Mouse (Mus musculus) cerebellum, adult 9-10 months (tissue): ENCODE data around the gene Sh2d2a.
"Not testable (repeated sequence)": the region's sequence is repeated elsewhere in the genome, so short reads cannot be mapped to it uniquely, and the experiment has no call there.

ENCODE experiments used
- DNase-seq: peaks from one replicate; pipeline ENCODE4 v3.0.0; 2022

The Sh2d2a gene

GRCm38 (mm10) chr3:87857666-87858065 is 11.1 kb downstream of the Sh2d2a start:
- DNase-seq, result no peak

GRCm38 (mm10) chr3:87859813-87860212 is 13.3 kb downstream of the Sh2d2a start:
- DNase-seq, result peak; percentile 64

DNA sequence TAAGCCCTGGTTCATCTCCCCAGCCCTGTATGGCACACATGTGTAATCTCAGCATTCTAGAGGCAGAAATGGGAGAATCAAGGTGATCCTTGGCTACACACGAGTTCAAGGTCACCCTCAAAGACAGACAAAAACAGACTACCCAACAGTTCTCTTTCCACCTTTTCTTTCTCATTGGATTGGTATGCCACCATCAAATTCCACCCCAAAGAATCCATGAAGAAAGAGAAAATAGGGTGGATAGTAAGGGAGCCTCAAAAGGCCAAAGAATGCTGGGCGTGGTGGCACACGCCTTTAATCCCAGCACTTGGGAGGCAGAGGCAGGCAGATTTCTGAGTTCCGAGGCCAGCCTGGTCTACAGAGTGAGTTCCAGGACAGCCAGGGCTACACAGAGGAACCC is 17.6 kb downstream of the Sh2d2a start:
- not testable (repeated sequence) for DNase-seq

GRCm38 (mm10) chr3:87877730-87878129 is 31.2 kb downstream of the Sh2d2a start:
- no peak for DNase-seq

DNA sequence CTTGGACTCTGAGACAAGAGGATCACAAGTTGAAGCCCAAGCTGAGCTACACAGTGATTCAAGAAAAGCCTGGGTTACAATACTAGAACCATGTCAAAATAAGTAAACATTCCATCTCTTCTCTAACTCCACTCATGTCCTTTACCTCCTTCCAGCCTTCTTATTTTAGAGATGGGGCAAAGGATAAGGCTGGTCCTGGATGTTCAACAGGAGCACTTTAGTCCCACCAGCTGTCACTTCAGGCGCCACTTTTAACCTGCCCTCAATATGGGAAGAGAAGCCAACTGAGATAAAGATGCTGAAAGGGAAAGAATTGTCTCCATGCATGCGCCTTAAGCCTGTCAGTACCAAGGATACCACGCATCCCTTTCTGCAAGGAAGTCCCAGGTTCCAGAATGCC is 37.7 kb downstream of the Sh2d2a start:
- no peak for DNase-seq

DNA sequence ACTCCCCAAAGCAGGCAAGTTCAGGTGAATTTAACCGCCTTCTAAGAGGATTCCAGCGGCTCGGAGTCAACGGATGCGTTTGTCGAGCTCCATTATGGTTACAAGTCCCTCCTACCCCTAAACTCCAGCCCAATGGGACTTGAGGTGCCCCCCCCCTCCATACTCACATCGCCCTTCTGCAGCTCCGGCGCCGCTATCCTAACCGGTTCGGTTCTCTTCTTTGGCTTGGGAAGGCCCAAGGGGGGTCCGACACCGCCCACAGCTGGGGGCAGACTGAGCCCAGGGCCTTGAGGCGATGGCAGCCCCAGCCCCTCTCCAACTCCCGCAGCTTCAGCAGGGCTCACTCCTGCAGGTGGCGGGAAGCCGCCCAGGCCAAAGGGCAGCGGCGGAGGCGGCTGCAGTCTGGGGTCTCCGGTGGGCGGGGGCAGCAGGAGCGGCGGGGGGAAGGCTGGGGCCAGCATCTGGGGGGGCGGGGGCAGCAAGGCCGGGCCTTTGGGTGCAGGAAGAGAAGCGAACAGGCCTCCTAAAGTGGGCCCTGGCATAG is 38.2 kb downstream of the Sh2d2a start:
- peak; percentile 74 for DNase-seq

DNA sequence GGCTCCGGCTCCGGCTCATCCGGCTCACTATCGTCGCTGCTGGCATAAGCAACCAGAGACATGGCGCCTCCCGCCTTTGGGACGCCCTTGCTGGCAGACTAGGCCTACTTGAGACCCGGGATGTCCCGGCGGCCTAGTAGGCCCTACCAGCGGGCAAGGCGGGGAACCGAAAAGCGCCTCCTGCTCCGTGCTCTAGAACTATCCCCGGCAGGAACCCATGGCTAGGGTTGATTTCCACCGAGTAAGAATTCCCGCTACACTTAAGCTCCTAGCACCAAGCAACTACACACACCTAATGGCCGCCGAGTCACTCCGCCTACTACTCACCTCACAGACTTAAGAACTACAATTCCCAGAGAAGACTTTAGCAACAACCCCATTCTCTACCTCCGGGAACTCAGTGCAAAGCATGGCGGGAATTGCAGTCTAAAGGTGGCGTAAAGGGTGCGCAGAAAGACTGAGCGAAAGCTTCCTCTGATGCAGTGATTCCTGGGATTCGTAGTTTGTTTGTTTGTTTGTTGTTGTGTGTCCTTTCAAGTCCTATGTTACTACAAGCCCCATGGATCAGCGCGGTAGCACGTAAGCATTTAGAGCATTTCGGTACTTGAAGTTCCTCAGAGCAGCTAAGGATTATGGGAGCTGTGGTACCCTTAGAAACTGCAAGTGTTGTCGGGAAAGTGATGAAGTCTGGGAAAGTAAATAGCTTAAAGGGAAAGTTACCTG is 38.9 kb downstream of the Sh2d2a start, which contains the start of gene Prcc:
Gene Prcc, minus strand, starts transcription at position 328 of the 723 bp plus-strand sequence.
- DNase-seq, result peak; percentile 99

DNA sequence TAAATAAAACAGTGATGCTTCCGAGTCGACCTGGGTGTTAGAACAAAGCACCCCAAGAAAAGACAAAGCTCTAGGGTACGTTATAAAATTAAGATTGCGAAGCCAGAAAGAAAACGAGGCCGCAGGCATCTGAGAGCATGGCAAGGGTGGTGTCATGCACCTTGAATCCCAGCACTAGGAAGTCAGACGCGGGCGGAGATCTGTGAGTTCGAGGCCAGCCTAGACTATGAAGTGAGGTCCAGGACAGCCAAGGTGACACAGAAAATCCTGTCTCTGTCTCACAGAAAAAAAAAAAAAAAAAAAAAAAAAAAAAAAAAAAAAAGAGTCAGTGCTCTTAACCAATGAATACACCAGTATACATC is 39.4 kb downstream of the Sh2d2a start:
- no peak for DNase-seq

- peak; percentile 75 for DNase-seq
These were observed 39.9 kb downstream of the Sh2d2a start for GRCm38 (mm10) chr3:87886416-87886815.

GRCm38 (mm10) chr3:87887400-87887799 is 40.8 kb downstream of the Sh2d2a start:
- DNase-seq, result not testable (repeated sequence)

DNA sequence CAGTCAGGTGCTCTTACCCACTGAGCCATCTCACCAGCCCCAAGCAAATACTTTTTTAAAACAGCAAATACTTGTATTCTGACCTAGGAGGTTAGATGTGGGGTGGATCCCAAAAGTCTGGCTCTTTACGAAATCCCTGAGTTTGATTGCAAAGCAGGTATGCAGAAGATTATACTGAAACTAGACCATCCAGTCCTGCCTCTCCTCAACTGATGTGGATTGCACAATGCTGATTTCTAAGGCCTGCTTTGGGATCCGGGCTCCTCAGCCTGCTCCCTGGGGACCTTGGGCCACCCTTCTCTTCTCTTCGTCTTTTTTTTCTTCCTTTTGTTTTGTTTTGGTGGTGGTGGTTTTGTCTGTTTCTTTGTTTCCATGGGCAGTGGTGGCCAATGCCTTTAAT is 44.9 kb downstream of the Sh2d2a start:
- DNase-seq, result no peak

DNA sequence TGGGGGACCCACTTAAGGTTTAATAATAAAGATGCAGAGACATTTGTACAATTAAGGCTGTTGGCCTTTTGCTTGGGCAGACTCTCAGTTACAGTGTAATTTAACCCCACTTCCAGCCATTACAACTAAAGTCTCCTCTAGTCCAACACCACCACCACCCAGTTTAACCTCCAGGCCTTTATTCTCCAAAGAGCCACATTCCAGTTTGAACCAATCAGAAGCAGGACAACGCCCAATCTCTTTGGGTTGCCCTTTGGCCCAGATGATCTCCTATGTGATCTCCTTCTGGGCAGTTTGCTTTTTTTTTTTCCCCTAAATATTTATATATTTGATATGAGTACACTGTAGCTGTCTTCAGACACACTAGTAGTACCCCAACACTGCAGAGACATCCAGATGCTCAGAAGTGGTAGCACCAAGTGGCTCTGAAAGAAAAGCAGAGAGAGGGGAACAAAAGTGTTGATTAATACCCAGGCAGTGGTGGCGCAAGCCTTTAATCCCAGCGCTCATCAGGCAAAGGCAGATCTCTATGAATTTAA is 46.9 kb downstream of the Sh2d2a start:
- no peak for DNase-seq

GRCm38 (mm10) chr3:87899266-87899665 is 52.7 kb downstream of the Sh2d2a start:
- DNase-seq, result no peak

DNA sequence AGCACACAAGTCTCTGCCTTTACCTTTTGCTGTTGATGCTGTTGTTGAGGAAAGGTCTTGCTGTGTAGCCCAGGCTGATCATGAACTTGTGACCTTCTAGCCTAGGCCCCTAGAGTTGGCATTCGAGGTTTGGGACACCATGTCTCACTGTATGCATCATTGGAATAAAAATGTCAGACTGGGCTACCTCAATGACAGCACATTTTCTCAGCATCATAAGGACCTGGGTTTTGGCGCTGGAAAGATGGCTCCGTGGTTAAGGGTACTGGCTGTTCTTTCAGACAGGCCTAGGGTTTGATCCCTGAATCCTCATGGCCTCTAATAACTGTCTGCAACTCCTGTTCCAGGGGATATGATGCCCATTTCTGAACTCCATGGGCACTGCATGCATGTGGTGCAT is 53.2 kb downstream of the Sh2d2a start:
- DNase-seq, result no peak

- DNase-seq, result no peak
These were observed 54.6 kb downstream of the Sh2d2a start for GRCm38 (mm10) chr3:87901036-87901624.

DNA sequence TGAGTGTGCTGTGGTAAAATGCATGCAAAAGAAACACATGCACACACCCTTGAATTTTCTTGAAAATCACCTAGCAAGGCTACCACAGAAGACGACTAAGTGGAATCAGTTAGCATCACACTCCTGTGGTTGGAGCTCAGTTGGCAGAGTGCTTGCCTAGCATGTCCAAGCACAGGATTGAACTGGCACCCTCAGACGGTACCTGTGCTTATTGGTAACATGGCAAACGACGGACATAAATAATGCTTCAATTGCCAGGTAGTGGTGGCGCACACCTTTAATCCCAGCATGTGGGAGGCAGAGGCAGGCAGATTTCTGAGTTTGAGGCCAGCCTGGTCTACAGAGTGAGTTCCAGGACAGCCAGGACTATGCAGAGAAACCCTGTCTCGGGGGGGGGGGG is 55.4 kb downstream of the Sh2d2a start:
- not testable (repeated sequence) for DNase-seq

- DNase-seq, result no peak
These were observed 57.3 kb downstream of the Sh2d2a start for GRCm38 (mm10) chr3:87903821-87904220.
